Mouse (Mus musculus) liver, postnatal 0 days (tissue): ENCODE measurements around the gene Dnah12. TPM values are rescaled to one million over a fixed set of nuclear protein-coding genes. Genes with fewer than 3 reads are reported as not detected.

Experiments used
- ATAC-seq: fragments of 200-750 bp; cut with Nextera tagmentation; 2 replicates; pipeline ENCODE4 v1.8.0; 2017; ENCODE audit warnings: mild to moderate bottlenecking, moderate library complexity
- DNase-seq: peaks from one replicate; pipeline ENCODE4 v3.0.0-alpha.2; 2016
- H3K27ac ChIP-seq: fragments of 300-500 bp; sonication (generic); 2 replicates; pipeline ENCODE4 v1.5.1; 2014; ENCODE audit warnings: antibody characterized with exemption, moderate library complexity, mild to moderate bottlenecking, low read depth
- H3K27me3 ChIP-seq: fragments of 300-500 bp; sonication (generic); 2 replicates; pipeline ENCODE4 v1.6.1; 2014; ENCODE audit warnings: low read length, control low read depth, mixed read lengths; ENCODE audit not compliant: insufficient read depth
- H3K36me3 ChIP-seq: fragments of 300-500 bp; sonication (generic); replicated peaks from 2 replicates; pipeline ENCODE4 v1.6.1; 2014; ENCODE audit warnings: mild to moderate bottlenecking, control low read depth, low read length, moderate library complexity, mixed read lengths; ENCODE audit not compliant: insufficient read depth
- H3K4me1 ChIP-seq: fragments of 300-500 bp; sonication (generic); 2 replicates; pipeline ENCODE4 v1.6.1; 2014; ENCODE audit warnings: antibody characterized with exemption, mild to moderate bottlenecking, control low read depth; ENCODE audit not compliant: insufficient read depth
- H3K4me2 ChIP-seq: fragments of 300-500 bp; sonication (generic); 2 replicates; pipeline ENCODE4 v1.6.1; 2014; ENCODE audit warnings: low read depth, mild to moderate bottlenecking, low read length, moderate library complexity, mixed read lengths
- H3K4me3 ChIP-seq: fragments of 300-500 bp; sonication (generic); 2 replicates; pipeline ENCODE4 v1.5.1; 2014; ENCODE audit warnings: low read depth, low read length
- H3K9ac ChIP-seq: fragments of 300-500 bp; sonication (generic); replicated peaks from 2 replicates; pipeline ENCODE4 v1.6.1; 2014; ENCODE audit warnings: mild to moderate bottlenecking, moderate library complexity
- H3K9me3 ChIP-seq: fragments of 300-500 bp; sonication (generic); 2 replicates; pipeline ENCODE4 v1.6.1; 2016; ENCODE audit warnings: mild to moderate bottlenecking, control low read depth, low read length, mixed read lengths
- CTCF ChIP-seq: sonication (generic); IDR thresholded peaks from 2 replicates; pipeline ENCODE4 v1.5.1; 2016; ENCODE audit warnings: antibody characterized with exemption, low read depth
- EP300 ChIP-seq: IDR thresholded peaks from 2 replicates; pipeline ENCODE4 v1.6.1; 2016; ENCODE audit warnings: antibody characterized with exemption, low read depth, mild to moderate bottlenecking
- WGBS: fragments of 180-500 bp; shearing (Covaris S2); extraction: QIAGEN DNeasy Blood & Tissue Kit; methylation state at CpG from one replicate; pipeline ENCODE4 v1.1.7; 2014; ENCODE audit not compliant: insufficient replicate concordance; 5-methylcytosine and 5-hydroxymethylcytosine counted together
- polyA plus RNA-seq: library from polyadenylated mRNA; unstranded; fragments of >200 nt; fragmentation: Nextera tagmentation; extraction: Ambion mirVana; gene quantifications from 2 replicates; pipeline ENCODE4 v1.2.1, GENCODE M21; 2015

Gene Dnah12
- polyA plus RNA-seq: 0.02 and 0.04 TPM in 2 replicates

DNA sequence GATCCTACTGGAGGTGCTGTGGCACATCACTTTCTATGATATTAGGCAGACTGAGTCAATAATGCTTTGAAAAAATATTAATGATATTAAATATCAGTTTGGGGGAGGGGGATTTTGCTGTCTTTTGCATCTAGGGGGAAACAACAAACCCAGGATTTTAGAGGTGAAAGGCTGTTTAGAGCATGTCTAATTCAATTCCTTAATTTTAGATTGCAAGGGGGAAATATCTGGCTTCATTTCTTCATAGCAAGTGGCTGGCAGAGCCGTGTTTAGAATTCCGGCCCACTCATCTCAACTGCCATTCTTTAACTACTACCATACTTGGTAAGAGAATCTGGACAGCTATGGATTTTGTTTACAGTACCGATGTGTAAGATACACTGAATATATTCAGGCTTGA lies at the start of gene Dnah12:
Gene Dnah12 (plus strand): TSS at position 301 of the 400 bp plus-strand sequence.
- Histone ChIP-seq H3K4me2 (no peak within 1 kb of the TSS), H3K4me3 (no peak within 1 kb of the TSS), H3K9me3 (no peaks in the 10 kb centered on the region), H3K27me3 (no peaks in the 10 kb centered on the region), H3K9ac (no peak within 1 kb of the TSS), H3K36me3 (no peaks in the 10 kb centered on the region), H3K27ac (no peak within 1 kb of the TSS), H3K4me1 (no peaks in the 10 kb centered on the region)
- 89% methylated on average over 3 of the region's 3 CpGs for WGBS
- TF ChIP-seq EP300: no peak
- no peak for TF ChIP-seq CTCF
- DNase-seq (no peak), ATAC-seq (no peak)

DNA sequence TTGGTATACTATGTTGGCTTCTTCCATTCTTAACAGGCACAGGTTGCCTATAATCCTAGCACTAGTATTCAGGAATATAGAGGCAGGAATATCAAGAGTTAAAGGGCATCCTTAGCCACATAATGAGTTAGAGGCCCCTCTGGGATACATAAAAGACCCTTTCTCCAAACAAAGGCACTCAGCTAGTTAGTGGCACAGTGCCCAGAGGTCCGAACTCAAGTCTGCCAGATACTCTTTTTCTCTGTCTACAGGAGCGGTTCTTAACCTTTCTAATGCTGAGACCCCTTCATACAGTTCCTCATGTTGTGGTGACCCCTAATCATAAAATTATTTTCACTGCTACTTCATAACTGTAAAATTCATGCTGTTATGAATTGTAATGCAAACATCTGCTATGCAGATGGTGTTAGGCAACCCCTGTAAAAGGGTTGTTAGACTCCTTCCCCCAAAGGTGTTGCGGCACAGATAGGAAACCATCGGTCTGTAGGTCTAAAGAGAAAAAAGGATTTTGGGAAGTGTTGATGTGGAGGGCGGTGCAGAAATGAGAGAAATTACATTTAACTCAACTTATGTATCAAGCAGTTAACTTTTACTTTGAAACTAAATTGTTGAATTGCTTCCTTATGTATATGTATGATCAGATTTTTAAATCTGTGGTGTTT lies 47.0 kb upstream of the Dnah12 start:
- Histone ChIP-seq H3K27me3 (no peaks in the 10 kb centered on the region), H3K4me3 (no peak overlapping the region), H3K36me3 (peaks cover 20% of the 10 kb centered on the region), H3K4me1 (peaks cover 8% of the 10 kb centered on the region), H3K9me3 (no peaks in the 10 kb centered on the region), H3K27ac (no peak overlapping the region), H3K4me2 (no peak overlapping the region), H3K9ac (no peak overlapping the region)
- WGBS: 77% methylated on average over 5 of the region's 5 CpGs
- no peak for DNase-seq
- no peak for ATAC-seq
- TF ChIP-seq CTCF: no peak
- TF ChIP-seq EP300: no peak

DNA sequence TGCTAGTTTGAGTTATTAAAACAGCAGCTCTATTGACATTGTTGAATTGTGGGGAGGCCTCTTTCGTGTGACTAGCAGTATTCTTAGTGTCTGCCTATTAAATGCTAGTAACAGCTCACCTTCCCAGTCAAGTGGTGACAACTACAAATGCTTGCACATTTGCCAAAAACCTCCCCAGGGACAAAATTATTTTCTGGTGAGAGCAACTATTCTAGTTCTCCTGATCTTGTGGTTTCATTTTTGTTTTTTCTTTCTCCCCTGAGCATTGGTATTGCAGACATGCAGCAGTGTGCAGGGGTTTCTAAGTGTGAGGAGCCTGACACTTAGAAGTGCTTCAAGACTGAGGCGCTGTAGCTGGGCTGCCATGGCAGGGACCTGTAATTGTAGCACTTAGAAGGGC lies 45.3 kb upstream of the Dnah12 start:
- 82% methylated on average over 2 of the region's 2 CpGs for WGBS
- H3K4me1 ChIP-seq: peaks cover 8% of the 10 kb centered on the region
- ATAC-seq (no peak), DNase-seq (no peak)
- no peak overlapping the region for H3K4me3 ChIP-seq
- no peak overlapping the region for H3K9ac ChIP-seq
- H3K27ac ChIP-seq: no peak overlapping the region
- H3K9me3 ChIP-seq: no peaks in the 10 kb centered on the region
- H3K27me3 ChIP-seq: no peaks in the 10 kb centered on the region
- no peak overlapping the region for H3K4me2 ChIP-seq
- H3K36me3 ChIP-seq: peaks cover 27% of the 10 kb centered on the region
- TF ChIP-seq CTCF (no peak), EP300 (no peak)

DNA sequence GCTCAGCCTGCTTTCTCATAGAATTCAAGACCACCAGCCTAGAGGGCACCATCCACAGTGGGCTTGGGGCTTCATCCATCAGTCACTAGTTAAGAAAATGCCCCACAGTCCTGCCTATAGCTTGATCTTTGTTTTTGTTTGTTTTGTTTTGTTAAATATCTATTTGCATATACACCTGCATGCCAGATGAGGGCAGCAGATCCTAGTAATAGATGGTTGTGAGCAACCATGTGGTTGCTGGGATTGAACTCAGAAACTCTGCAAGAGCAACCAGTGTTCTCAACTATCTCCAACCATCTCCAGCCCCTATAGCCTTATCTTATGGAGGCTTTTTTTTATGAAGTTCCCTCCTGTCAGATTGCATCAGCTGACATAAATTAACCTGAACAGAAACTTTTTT lies 41.2 kb upstream of the Dnah12 start:
- DNase-seq (peak; percentile 26), ATAC-seq (peak; percentile 29; the same call in 1 of the 2 replicates)
- Histone ChIP-seq H3K36me3 (peaks cover 56% of the 10 kb centered on the region), H3K27me3 (no peaks in the 10 kb centered on the region), H3K9me3 (no peaks in the 10 kb centered on the region), H3K4me1 (no peaks in the 10 kb centered on the region; the same call in 1 of the 2 replicates), H3K9ac (no peak overlapping the region), H3K27ac (no peak overlapping the region), H3K4me3 (no peak overlapping the region), H3K4me2 (no peak overlapping the region)
- TF ChIP-seq CTCF (peak; percentile 71), EP300 (no peak)

DNA sequence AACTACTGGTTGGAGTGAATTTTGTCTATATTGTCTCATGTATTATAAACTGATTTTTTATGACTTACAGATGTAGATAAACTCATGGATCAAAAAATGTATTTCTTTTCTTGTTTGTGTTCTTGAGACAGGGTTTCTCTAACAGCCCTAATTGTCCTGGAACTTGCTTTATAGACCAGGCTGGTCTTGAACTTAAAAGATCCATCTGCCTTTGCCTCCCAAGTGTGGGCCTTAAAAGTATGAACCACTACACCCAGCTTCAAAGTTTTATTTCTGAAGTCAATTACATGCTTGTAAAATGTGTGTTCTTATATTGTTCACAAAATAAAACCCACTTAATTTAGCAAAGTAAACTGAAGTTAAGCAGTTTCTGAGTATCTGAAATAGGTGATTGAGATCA lies 34.9 kb upstream of the Dnah12 start:
- ATAC-seq (no peak), DNase-seq (no peak)
- TF ChIP-seq EP300 (no peak), CTCF (no peak)
- no peak overlapping the region for H3K4me2 ChIP-seq
- H3K27me3 ChIP-seq: no peaks in the 10 kb centered on the region
- no peak overlapping the region for H3K4me3 ChIP-seq
- H3K27ac ChIP-seq: no peak overlapping the region
- H3K4me1 ChIP-seq: 0 out of 2 replicates have a peak, but pooled peaks cover 3% of the 10 kb centered on the region
- H3K9me3 ChIP-seq: no peaks in the 10 kb centered on the region
- peaks cover 45% of the 10 kb centered on the region for H3K36me3 ChIP-seq
- no peak overlapping the region for H3K9ac ChIP-seq

DNA sequence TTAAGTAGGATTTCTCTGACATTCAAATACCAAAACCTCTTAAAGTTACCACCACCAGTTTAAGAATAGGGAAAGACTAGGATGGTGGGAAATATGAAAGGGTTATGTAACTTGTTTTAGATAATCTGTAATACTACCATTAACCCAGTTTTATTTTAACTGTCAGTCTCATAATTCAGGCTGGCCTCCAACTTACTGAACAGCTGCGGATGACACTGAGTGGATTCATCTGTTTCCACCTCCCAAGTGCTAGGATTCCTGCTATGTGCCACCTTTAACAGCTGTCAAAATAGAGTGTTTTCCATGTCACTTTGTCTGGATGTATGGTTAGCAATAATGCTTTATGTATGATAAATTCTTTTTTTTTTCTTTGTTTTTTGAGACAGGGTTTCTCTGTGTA lies 32.8 kb upstream of the Dnah12 start:
- no peaks in the 10 kb centered on the region for H3K9me3 ChIP-seq
- ATAC-seq (no peak), DNase-seq (no peak)
- H3K27ac ChIP-seq: no peak overlapping the region
- H3K4me2 ChIP-seq: no peak overlapping the region
- no peak for TF ChIP-seq CTCF
- TF ChIP-seq EP300: no peak
- WGBS: 88% methylated on average over 1 of the region's 1 CpGs
- H3K9ac ChIP-seq: no peak overlapping the region
- H3K4me1 ChIP-seq: 0 out of 2 replicates have a peak, but pooled peaks cover 3% of the 10 kb centered on the region
- H3K36me3 ChIP-seq: peaks cover 37% of the 10 kb centered on the region
- no peak overlapping the region for H3K4me3 ChIP-seq
- no peaks in the 10 kb centered on the region for H3K27me3 ChIP-seq

DNA sequence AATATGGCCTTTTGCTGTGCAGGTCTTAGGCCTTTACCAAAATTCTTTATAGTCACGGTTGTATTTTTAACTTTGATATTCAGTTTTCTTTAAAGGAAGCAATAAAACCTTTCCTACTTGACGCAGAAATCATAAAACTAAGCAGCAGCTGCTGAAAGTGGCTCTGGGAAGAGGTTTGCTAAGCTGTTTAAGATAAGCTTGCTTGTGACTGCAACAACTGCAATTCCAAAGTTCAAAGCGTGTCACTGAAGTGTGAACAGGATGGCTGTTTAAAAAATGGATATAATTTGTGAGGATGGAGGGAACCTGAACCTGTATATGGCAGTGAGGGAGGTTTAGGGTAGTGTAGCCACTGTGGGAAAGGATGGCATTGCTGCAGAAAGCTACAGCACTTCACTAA lies 31.1 kb upstream of the Dnah12 start:
- Histone ChIP-seq H3K36me3 (peaks cover 38% of the 10 kb centered on the region), H3K9ac (no peak overlapping the region), H3K27me3 (no peaks in the 10 kb centered on the region), H3K4me1 (peaks cover 7% of the 10 kb centered on the region; the same call in 1 of the 2 replicates), H3K4me2 (no peak overlapping the region), H3K9me3 (no peaks in the 10 kb centered on the region), H3K4me3 (no peak overlapping the region), H3K27ac (no peak overlapping the region)
- ATAC-seq (no peak), DNase-seq (no peak)
- 64% methylated on average over 3 of the region's 3 CpGs for WGBS
- no peak for TF ChIP-seq EP300
- no peak for TF ChIP-seq CTCF
